Mouse (Mus musculus): ENCODE measurements around the gene Pecam1.

The Pecam1 gene

GRCm38 (mm10) chr11:106751039-106752018 is 901 bp upstream of the Pecam1 start, which contains the start of gene Milr1:
Milr1 (plus strand) TSS chr11:106751226.
- CTCF ChIA-PET = interaction anchor here in 2 of 4 experiments (1.4 kb wide), 2 partner anchors 9 kb away, joined by 6 read pairs; no protein-coding TSS in a partner anchor
- POLR2A ChIA-PET = interaction anchor here in 2 of 4 experiments (0.7 to 2.4 kb wide), 12 partner anchors 8 to 1092 kb away, joined by 3 to 8 read pairs (median 3); partner anchors contain the start of genes Cep95 (in 1 of the 2), Ddx5 (in 1 of the 2) and Polg2 (in 1 of the 2)

DNA sequence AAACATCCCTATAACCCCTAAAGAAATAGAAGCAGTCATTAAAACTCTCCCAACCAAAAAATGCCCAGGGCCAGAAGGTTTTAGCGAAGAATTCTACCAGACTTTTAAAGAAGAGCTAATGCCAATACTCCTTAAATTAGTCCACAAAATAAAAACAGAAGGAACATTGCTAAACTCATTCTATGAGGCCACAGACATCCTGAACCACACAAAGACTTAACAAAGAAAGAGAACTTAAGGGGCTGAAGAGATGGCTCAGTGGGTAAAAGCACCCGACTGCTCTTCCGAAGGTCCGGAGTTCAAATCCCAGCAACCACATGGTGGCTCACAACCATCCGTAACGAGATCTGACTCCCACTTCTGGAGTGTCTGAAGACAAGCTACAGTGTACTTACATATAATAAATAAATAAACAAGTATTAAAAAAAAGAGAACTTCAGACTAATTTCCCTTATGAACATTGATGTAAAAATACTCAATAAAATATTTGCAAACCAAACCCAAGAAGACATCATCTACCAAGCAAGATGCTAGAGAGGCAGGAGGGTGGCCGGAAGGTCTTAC is 789 bp downstream of the Pecam1 start:
- ChIA-PET CTCF (interaction anchor here in 1 of 4 experiments (1.2 kb wide), 1 partner anchor 101 kb away, joined by 4 read pairs; no protein-coding TSS in a partner anchor), POLR2A (interaction anchor here in 3 of 4 experiments (0.6 to 1.0 kb wide), 3 partner anchors 25 to 249 kb away, joined by 3 read pairs; no protein-coding TSS in a partner anchor)

- POLR2A ChIA-PET = interaction anchor here in 1 of 4 experiments (0.6 to 1.8 kb wide), 4 partner anchors 12 to 69 kb away, joined by 3 to 5 read pairs (median 4); no protein-coding TSS in a partner anchor
- CTCF ChIA-PET = interaction anchor here in 2 of 4 experiments (0.7 to 1.3 kb wide), 2 partner anchors 81 to 128 kb away, joined by 3 to 4 read pairs; no protein-coding TSS in a partner anchor
Measured at GRCm38 (mm10) chr11:106744949-106745348, 5.5 kb downstream of the Pecam1 start.

DNA sequence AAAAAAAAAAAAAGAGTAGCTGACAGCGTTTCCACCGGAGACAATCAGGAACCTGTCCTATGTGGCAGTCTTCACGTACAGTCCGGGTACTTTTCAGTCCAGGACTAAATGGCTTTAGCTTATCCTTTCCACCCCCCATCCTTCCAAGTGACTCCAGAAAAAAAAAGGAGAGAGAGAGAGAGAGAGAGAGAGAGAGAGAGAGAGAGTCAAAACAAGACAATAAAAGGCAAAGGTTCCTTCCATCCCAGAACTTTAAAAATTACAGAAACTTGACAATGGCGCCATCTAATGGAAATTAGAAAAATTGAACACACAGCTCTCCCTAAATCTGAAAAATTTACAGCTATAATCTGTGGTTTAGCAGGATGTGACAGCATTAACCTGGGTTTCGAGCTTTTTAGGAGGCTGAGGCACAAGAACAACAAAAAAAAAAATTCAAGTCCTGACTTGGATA is 8.0 kb downstream of the Pecam1 start:
- CTCF ChIA-PET = interaction anchor here (0.6 to 4.7 kb wide), 157 partner anchors 9 to 882 kb away, joined by 3 to 96 read pairs (median 4); partner anchors contain the start of genes Cep95 (in 1 of the 4), Ddx5 (in 1 of the 4), Ern1 (in 1 of the 4) and Tex2 (in 1 of the 4)

DNA sequence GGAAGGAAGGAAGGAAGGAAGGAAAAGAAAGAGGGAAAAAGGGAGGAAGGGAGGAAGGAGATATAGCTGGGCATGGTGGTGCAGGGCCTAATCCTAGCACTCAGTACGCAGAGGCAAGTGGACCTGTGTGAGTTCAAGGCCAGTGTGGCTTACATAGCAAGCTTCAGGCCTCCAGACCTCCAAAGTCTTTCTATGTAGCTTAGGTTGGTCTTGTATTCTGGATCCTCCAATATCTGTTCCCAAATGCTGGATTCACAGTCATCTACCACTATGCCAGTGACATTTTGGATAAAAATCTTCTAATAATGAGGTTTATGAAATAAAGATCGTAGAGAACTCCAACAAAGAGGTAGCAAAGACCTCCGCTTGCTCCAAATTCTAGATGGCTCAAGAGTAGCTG is 8.6 kb downstream of the Pecam1 start:
- ChIA-PET CTCF (interaction anchor here (0.5 to 4.7 kb wide), 77 partner anchors 10 to 439 kb away, joined by 3 to 96 read pairs (median 4); partner anchors contain the start of genes Cep95 (in 1 of the 4) and Ddx5 (in 1 of the 4)), POLR2A (interaction anchor here (0.6 to 11.4 kb wide), 44 partner anchors 10 to 870 kb away, joined by 3 to 100 read pairs (median 5); partner anchors contain the start of gene Tex2 (in 1 of the 4))

More for the DNA sequence above, 8.0 kb downstream of the Pecam1 start:
- POLR2A ChIA-PET = interaction anchor here (0.5 to 11.4 kb wide), 72 partner anchors 10 to 1394 kb away, joined by 3 to 100 read pairs (median 4); partner anchors contain the start of genes Cep95 (in 1 of the 4), Ddx5 (in 1 of the 4) and Tex2 (in 1 of the 4)

- POLR2A ChIA-PET = interaction anchor here (0.6 to 11.4 kb wide), 25 partner anchors 12 to 241 kb away, joined by 3 to 100 read pairs (median 5); no protein-coding TSS in a partner anchor
- CTCF ChIA-PET = interaction anchor here (0.5 to 4.7 kb wide), 28 partner anchors 11 to 414 kb away, joined by 3 to 96 read pairs (median 6); no protein-coding TSS in a partner anchor
Measured at GRCm38 (mm10) chr11:106741232-106741631, 9.2 kb downstream of the Pecam1 start.

DNA sequence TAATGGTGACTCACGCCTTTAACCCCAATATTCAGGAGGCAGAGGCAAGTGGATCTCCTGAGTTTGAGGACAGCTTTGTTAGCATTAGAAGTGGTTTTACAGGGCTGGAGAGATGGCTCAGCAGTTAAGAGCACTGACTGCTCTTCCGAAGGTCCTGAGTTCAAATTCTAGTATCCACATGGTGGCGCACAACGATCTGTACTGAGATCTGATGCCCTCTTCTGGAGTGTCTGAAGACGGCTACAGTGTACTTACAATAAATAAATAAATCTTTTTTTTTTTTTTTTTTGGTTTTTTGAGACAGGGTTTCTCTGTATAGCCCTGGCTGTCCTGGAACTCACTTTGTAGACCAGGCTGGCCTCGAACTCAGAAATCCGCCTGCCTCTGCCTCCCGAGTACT is 9.7 kb downstream of the Pecam1 start:
- CTCF ChIA-PET = interaction anchor here in 3 of 4 experiments (0.6 to 4.7 kb wide), 8 partner anchors 13 to 322 kb away, joined by 3 to 76 read pairs (median 4); no protein-coding TSS in a partner anchor
- POLR2A ChIA-PET = interaction anchor here in 3 of 4 experiments (0.7 to 11.4 kb wide), 9 partner anchors 13 to 95 kb away, joined by 3 to 100 read pairs (median 5); no protein-coding TSS in a partner anchor

DNA sequence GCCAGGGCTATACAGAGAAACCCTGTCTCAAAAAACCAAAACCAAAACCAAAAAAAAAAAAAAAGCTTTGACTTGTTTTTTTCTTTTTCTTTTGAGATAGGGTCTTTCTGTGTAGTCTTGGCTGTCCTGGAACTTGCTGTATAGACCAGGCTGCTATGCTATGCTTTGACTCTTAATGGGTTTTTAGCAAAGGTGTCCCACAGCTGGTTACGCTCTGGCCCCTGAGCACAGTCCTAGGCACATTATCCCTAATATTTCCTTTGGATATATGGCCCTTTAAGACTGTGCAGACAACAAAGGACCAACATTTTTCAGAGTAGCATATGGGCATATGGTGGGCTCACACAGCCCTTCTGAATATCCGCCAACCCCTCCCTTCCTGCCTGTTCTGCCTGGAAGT is 11.3 kb downstream of the Pecam1 start:
- ChIA-PET POLR2A (interaction anchor here in 3 of 4 experiments (0.6 to 11.4 kb wide), 6 partner anchors 10 to 142 kb away, joined by 3 to 100 read pairs (median 8); no protein-coding TSS in a partner anchor), CTCF (interaction anchor here in 1 of 4 experiments (1.5 kb wide), 1 partner anchor 91 kb away, joined by 6 read pairs; no protein-coding TSS in a partner anchor)

DNA sequence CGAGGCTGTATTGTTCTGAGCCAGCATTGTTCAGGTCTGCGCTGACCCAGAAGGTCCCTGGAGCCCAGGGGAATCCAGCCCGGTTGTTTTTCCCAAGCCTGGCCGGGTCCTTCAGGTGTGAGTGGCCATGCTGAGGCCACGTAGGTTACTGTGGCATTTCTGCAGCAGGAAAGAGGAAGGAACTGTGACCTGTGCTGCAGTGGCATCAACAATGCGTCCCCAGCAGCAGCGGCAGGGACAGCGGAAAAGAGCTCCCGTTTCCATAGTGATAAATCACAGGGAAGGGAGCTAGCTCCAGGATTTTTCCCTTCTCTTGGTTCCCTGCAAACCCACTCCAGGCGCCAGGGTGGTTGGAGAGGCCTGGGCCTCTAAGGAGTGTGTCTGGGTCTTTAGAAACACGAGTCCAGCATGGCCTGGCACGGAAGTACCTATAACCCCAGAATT is 13.2 kb downstream of the Pecam1 start:
- ChIA-PET CTCF (interaction anchor here in 3 of 4 experiments (1.0 to 2.2 kb wide), 5 partner anchors 57 to 89 kb away, joined by 3 to 7 read pairs (median 4); no protein-coding TSS in a partner anchor), POLR2A (interaction anchor here in 3 of 4 experiments (0.6 to 11.4 kb wide), 27 partner anchors 8 to 521 kb away, joined by 3 to 100 read pairs (median 4); partner anchors contain the start of genes Cep95 (in 2 of the 3), Ddx5 (in 2 of the 3), Ccdc47 (in 1 of the 3) and Polg2 (in 1 of the 3))

GRCm38 (mm10) chr11:106736614-106737013 is 13.8 kb downstream of the Pecam1 start:
- POLR2A ChIA-PET = interaction anchor here in 3 of 4 experiments (0.8 to 11.4 kb wide), 23 partner anchors 7 to 236 kb away, joined by 3 to 100 read pairs (median 4); partner anchors contain the start of genes Cep95 (in 2 of the 3), Ddx5 (in 2 of the 3) and Polg2 (in 1 of the 3)
- CTCF ChIA-PET = interaction anchor here in 3 of 4 experiments (0.7 to 2.2 kb wide), 4 partner anchors 57 to 88 kb away, joined by 3 to 7 read pairs (median 4); no protein-coding TSS in a partner anchor

GRCm38 (mm10) chr11:106730714-106731113 is 19.7 kb downstream of the Pecam1 start:
- CTCF ChIA-PET = interaction anchor here in 2 of 4 experiments (1.1 to 1.5 kb wide), 2 partner anchors 11 to 12 kb away, joined by 3 to 5 read pairs; no protein-coding TSS in a partner anchor
- POLR2A ChIA-PET = interaction anchor here in 2 of 4 experiments (0.6 to 3.9 kb wide), 7 partner anchors 9 to 230 kb away, joined by 3 to 16 read pairs (median 5); no protein-coding TSS in a partner anchor

DNA sequence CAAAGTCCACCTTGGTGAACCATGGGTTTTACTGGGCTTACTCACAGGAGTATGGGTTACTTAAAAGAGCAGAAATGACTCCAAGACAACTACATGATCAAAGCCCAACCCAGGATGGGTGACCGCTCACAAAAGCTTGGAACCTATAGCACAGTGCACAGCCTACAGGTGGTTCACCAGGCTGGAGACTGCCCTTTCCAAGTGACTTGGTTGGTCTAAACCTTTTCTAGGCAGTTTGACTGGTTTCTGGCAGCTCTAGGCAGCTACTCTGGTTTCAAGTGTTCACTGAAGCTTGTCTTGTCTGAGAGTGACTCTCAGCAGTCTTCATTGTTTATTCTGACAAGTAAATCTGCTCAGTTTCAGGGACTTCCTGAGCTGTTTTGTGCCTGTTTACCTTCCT is 20.8 kb downstream of the Pecam1 start:
- CTCF ChIA-PET = interaction anchor here in 2 of 4 experiments (0.6 to 2.8 kb wide), 3 partner anchors 13 to 373 kb away, joined by 5 to 7 read pairs (median 6); no protein-coding TSS in a partner anchor
- POLR2A ChIA-PET = interaction anchor here in 3 of 4 experiments (0.5 to 9.6 kb wide), 23 partner anchors 8 to 473 kb away, joined by 3 to 177 read pairs (median 3); partner anchors contain the start of genes Ern1 (in 1 of the 3) and Polg2 (in 1 of the 3)

DNA sequence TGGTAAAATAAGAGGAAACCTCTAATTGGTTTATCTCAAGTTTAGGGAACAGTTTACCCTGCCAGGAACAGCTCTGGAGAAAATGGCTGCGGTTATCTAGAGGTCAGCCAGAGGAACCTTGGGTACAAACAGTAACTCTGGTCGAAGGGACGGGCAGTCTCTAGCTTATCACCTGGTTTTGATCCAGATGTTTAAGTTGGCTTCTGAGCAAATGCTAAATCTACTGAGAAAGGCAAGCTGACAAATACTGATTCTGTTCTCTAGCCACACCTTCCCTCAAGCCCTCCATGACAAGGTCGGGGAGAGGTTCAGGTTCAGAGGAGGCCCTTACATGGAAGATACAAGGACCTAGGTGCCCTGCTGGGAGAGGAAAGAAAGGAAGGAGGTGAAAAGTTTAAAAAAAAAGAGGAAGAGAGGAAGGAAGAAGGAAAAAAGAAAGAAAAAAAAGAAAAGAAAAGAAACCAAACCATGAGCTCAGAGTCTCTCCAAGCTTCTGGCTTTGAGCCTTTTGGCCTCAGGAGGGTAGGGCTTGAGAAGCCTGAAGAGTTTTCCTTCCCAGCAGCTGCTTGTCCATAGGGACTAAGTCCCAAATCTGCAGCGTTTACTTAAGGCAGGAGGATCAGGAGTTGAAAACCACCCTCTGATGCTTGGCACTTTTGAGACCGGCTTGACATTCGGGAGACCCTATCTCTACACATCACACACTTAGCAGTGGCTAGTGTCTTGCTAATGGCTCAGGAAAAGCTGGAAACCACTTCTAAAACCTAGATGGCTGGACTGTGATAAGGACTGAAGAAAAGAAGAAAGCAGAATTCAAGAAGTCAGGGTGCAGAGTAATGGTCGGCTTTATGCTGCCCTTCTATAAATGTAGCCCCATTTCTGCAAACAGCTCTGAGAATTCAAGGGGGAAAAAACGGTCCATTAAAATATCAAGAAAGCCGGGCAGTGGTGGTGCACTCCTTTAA is 21.7 kb downstream of the Pecam1 start:
- CTCF ChIA-PET = interaction anchor here (0.5 to 2.8 kb wide), 4 partner anchors 13 to 80 kb away, joined by 3 to 8 read pairs (median 6); no protein-coding TSS in a partner anchor
- POLR2A ChIA-PET = interaction anchor here in 3 of 4 experiments (0.6 to 9.6 kb wide), 41 partner anchors 8 to 472 kb away, joined by 3 to 177 read pairs (median 4); partner anchors contain the start of genes Cep95 (in 1 of the 3), Ddx5 (in 1 of the 3) and Polg2 (in 1 of the 3)

GRCm38 (mm10) chr11:106727967-106728366 is 22.5 kb downstream of the Pecam1 start:
- ChIA-PET CTCF (interaction anchor here in 3 of 4 experiments (0.5 to 2.8 kb wide), 7 partner anchors 14 to 643 kb away, joined by 3 to 9 read pairs (median 4); no protein-coding TSS in a partner anchor), POLR2A (interaction anchor here in 3 of 4 experiments (0.5 to 9.6 kb wide), 35 partner anchors 9 to 335 kb away, joined by 3 to 177 read pairs (median 4); partner anchors contain the start of genes Cep95 (in 1 of the 3) and Ddx5 (in 1 of the 3))

GRCm38 (mm10) chr11:106724916-106725235 is 25.6 kb downstream of the Pecam1 start:
- CTCF ChIA-PET = interaction anchor here in 1 of 4 experiments (0.7 kb wide), 1 partner anchor 10 kb away, joined by 3 read pairs; no protein-coding TSS in a partner anchor
- POLR2A ChIA-PET = interaction anchor here (0.5 to 9.6 kb wide), 113 partner anchors 8 to 641 kb away, joined by 3 to 177 read pairs (median 7); partner anchors contain the start of genes Cep95 (in 3 of the 4), Ddx5 (in 3 of the 4), Kpna2 (in 3 of the 4) and Tex2 (in 3 of the 4)
